Mouse (Mus musculus) granulocyte monocyte progenitor cell, adult 5-6 weeks (primary cell): ENCODE data around the gene Ccdc124. TPM values are rescaled to one million over a fixed set of nuclear protein-coding genes. Genes with fewer than 3 reads are reported as not detected.
A peak's percentile ranks its signal among the peaks of the same experiment; 100 is the strongest.

ENCODE experiments used
- ATAC-seq: replicated peaks from 2 replicates; pipeline ENCODE4 v1.8.0; 2016; ENCODE audit warnings: mild to moderate bottlenecking, moderate TSS enrichment, inconsistent platforms; ENCODE audit not compliant: poor library complexity, severe bottlenecking
- total RNA-seq, 2 experiments: library from RNA; stranded (forward) in 1 of 2; stranded (reverse) in 1 of 2; fragments of 200-712, 200-1000 nt in 1 of 2; fragments of >200 nt in 1 of 2; fragmentation: Nextera tagmentation in 1 of 2; gene quantifications; 2 replicates each; pipeline ENCODE4 v1.2.3; 2014 to 2017

Ccdc124 gene
- total RNA-seq (2014; fragmentation: Nextera tagmentation) (19.4 and 22.3 TPM in 2 replicates), total RNA-seq (2017) (35.9 and 38.9 TPM in 2 replicates)

- peak; percentile 77 for ATAC-seq
Observed at GRCm38 (mm10) chr8:70873364-70873985, at the start of gene Ccdc124. Gene Ccdc124 (minus strand): TSS chr8:70873935.

- no peak for ATAC-seq
Observed at GRCm38 (mm10) chr8:70920049-70920922, 46.6 kb upstream of the Ccdc124 start.

GRCm38 (mm10) chr8:70914704-70915103 lies 41.0 kb upstream of the Ccdc124 start:
- ATAC-seq = no peak

GRCm38 (mm10) chr8:70913523-70913922 lies 39.8 kb upstream of the Ccdc124 start:
- no peak for ATAC-seq

- ATAC-seq = no peak
Observed at GRCm38 (mm10) chr8:70912955-70913354, 39.2 kb upstream of the Ccdc124 start.

- ATAC-seq = peak; percentile 52
Observed at GRCm38 (mm10) chr8:70911596-70911995, 37.9 kb upstream of the Ccdc124 start.

- no peak for ATAC-seq
Observed at GRCm38 (mm10) chr8:70907518-70907917, 33.8 kb upstream of the Ccdc124 start.

- ATAC-seq = peak; percentile 69
Observed at GRCm38 (mm10) chr8:70905831-70906736, 32.3 kb upstream of the Ccdc124 start, which contains the start of gene Map1s. Gene Map1s (plus strand): TSS chr8:70905932.

GRCm38 (mm10) chr8:70905463-70905830 lies 31.7 kb upstream of the Ccdc124 start:
- no peak for ATAC-seq

- peak; percentile 77 for ATAC-seq
Observed at GRCm38 (mm10) chr8:70904532-70904931, 30.8 kb upstream of the Ccdc124 start.

GRCm38 (mm10) chr8:70903582-70903981 lies 29.8 kb upstream of the Ccdc124 start:
- ATAC-seq = no peak

- no peak; the same call in 1 of the 2 replicates for ATAC-seq
Observed at GRCm38 (mm10) chr8:70903112-70903511, 29.4 kb upstream of the Ccdc124 start.

- no peak for ATAC-seq
Observed at GRCm38 (mm10) chr8:70902211-70902610, 28.5 kb upstream of the Ccdc124 start.

GRCm38 (mm10) chr8:70900872-70901387 lies 27.2 kb upstream of the Ccdc124 start:
- ATAC-seq = no peak

- ATAC-seq = no peak
Observed at GRCm38 (mm10) chr8:70899226-70899625, 25.5 kb upstream of the Ccdc124 start.

GRCm38 (mm10) chr8:70898661-70899198 lies 25.0 kb upstream of the Ccdc124 start:
- ATAC-seq = no peak

- ATAC-seq = peak; percentile 45
Observed at GRCm38 (mm10) chr8:70897681-70898413, 24.1 kb upstream of the Ccdc124 start.

GRCm38 (mm10) chr8:70897021-70897680 lies 23.4 kb upstream of the Ccdc124 start, which contains the start of gene Rpl18a:
Gene Rpl18a (minus strand): TSS chr8:70897412.
- ATAC-seq = peak; percentile 86
